Mouse (Mus musculus): ENCODE measurements at regions not wholly inside any gene's neighbourhood (a gene's known extent, or its start where the extent isn't known, plus 50 kb on each side); places are given as distances from the start of the nearest gene placed in this dataset.

- TF ChIP-seq POLR2A (IDR thresholded peaks at IDR 0.05; ENCODE audit: control insufficient read depth, low read depth, low read length) = no peak
- TF ChIP-seq CTCF (IDR thresholded peaks at IDR 0.05; ENCODE audit: control insufficient read depth, insufficient read depth, insufficient replicate concordance, low read depth, low read length) = no peak
Observed at GRCm38 (mm10) chr11:32899604-32900216, 75.3 kb upstream of the Smim23 start.
